Mouse (Mus musculus) heart, embryonic 14.5 days (tissue): ENCODE data around the gene Btn2a2. TPM values are rescaled to one million over a fixed set of nuclear protein-coding genes. Genes with fewer than 3 reads are reported as not detected.

ENCODE experiments used
- ATAC-seq: fragments of 200-750 bp; cut with Nextera tagmentation; 2 replicates; pipeline ENCODE4 v1.8.0; 2017; ENCODE audit warnings: low read depth, moderate TSS enrichment; ENCODE audit not compliant: insufficient number of reproducible peaks, insufficient read depth, low FRiP score
- H3K27ac ChIP-seq, 2 experiments: fragments of 200-500 bp in 1 of 2; fragments of 300-500 bp in 1 of 2; sonication (generic) in 1 of 2; replicated peaks in 1 of 2; 2 replicates each; pipeline ENCODE4 v1.5.1; 2012 to 2014; ENCODE audit warnings: low read depth in 2 of 2, low read length in 2 of 2, control low read depth in 1 of 2, mild to moderate bottlenecking in 1 of 2, mixed read lengths in 1 of 2; ENCODE audit not compliant: control insufficient read depth in 1 of 2, insufficient read depth in 1 of 2
- H3K27me3 ChIP-seq: fragments of 300-500 bp; sonication (generic); 2 replicates; pipeline ENCODE4 v1.6.1; 2014; ENCODE audit warnings: mild to moderate bottlenecking, low read length, control low read depth; ENCODE audit not compliant: control insufficient read depth, insufficient read depth
- H3K36me3 ChIP-seq: fragments of 300-500 bp; sonication (generic); 2 replicates; pipeline ENCODE4 v1.6.1; 2014; ENCODE audit warnings: mild to moderate bottlenecking, control low read depth, low read length, mixed read lengths; ENCODE audit not compliant: control insufficient read depth, insufficient read depth
- H3K4me1 ChIP-seq, 2 experiments: fragments of 200-500 bp in 1 of 2; fragments of 300-500 bp in 1 of 2; sonication (generic) in 1 of 2; 2 replicates each; pipeline ENCODE4 v1.6.1; 2012 to 2014; ENCODE audit warnings: low read length in 2 of 2, control low read depth in 1 of 2, mixed read lengths in 1 of 2; ENCODE audit not compliant: control insufficient read depth in 2 of 2, insufficient read depth in 2 of 2
- H3K4me2 ChIP-seq: fragments of 300-500 bp; sonication (generic); 2 replicates; pipeline ENCODE4 v1.6.1; 2014; ENCODE audit warnings: mild to moderate bottlenecking, low read length
- H3K4me3 ChIP-seq, 2 experiments: fragments of 200-500 bp in 1 of 2; fragments of 300-500 bp in 1 of 2; sonication (generic) in 1 of 2; 2 replicates each; pipeline ENCODE4 v1.5.1; 2012 to 2014; ENCODE audit warnings: low read length in 2 of 2, mild to moderate bottlenecking in 2 of 2, control low read depth in 1 of 2, low read depth in 1 of 2, moderate library complexity in 1 of 2; ENCODE audit not compliant: control insufficient read depth in 1 of 2, insufficient read depth in 1 of 2
- H3K9ac ChIP-seq: fragments of 300-500 bp; sonication (generic); 2 replicates; pipeline ENCODE4 v1.6.1; 2014; ENCODE audit warnings: mild to moderate bottlenecking, low read length
- H3K9me3 ChIP-seq: fragments of 300-500 bp; sonication (generic); 2 replicates; pipeline ENCODE4 v1.6.1; 2016; ENCODE audit warnings: low read length, control low read depth; ENCODE audit not compliant: control insufficient read depth
- WGBS: fragments of 180-500 bp; shearing (Covaris S2); extraction: QIAGEN DNeasy Blood & Tissue Kit; methylation state at CpG from one replicate; pipeline ENCODE4 v1.1.7; 2014; 5-methylcytosine and 5-hydroxymethylcytosine counted together
- polyA plus RNA-seq: library from polyadenylated mRNA; unstranded; fragments of >200 nt; fragmentation: Nextera tagmentation; extraction: Ambion mirVana; gene quantifications from 2 replicates; pipeline ENCODE4 v1.2.1, GENCODE M21; 2014

The Btn2a2 gene
- polyA plus RNA-seq, 1 experiment from 2014 or later: 0.43 TPM

GRCm38 (mm10) chr13:23500424-23501200 is 12.0 kb upstream of the Btn2a2 start:
- H3K4me2 ChIP-seq: peak overlapping the region; percentile 42
- H3K36me3 ChIP-seq: no peaks in the 10 kb centered on the region
- no peaks in the 10 kb centered on the region for H3K9me3 ChIP-seq
- H3K9ac ChIP-seq: no peak overlapping the region
- H3K27me3 ChIP-seq: no peaks in the 10 kb centered on the region
- H3K4me1 ChIP-seq: peaks cover 6 to 25% of the 10 kb centered on the region in 2 experiments; a peak in 3 of 4 replicates
- no peak overlapping the region for H3K4me3 ChIP-seq
- H3K27ac ChIP-seq: no peak overlapping the region
- ATAC-seq: no peak; the same call in 1 of the 2 replicates
- 4% methylated on average over 17 of the region's 17 CpGs for WGBS

- ATAC-seq: no peak
- no peaks in the 10 kb centered on the region for H3K36me3 ChIP-seq
- 16% methylated on average over 7 of the region's 7 CpGs for WGBS
- H3K9me3 ChIP-seq: no peaks in the 10 kb centered on the region
- H3K27ac ChIP-seq: no peak overlapping the region
- peaks cover 2 to 19% of the 10 kb centered on the region in 2 experiments; a peak in 2 of 4 replicates for H3K4me1 ChIP-seq
- H3K4me3 ChIP-seq: no peak overlapping the region
- H3K4me2 ChIP-seq: no peak overlapping the region
- no peaks in the 10 kb centered on the region for H3K27me3 ChIP-seq
- no peak overlapping the region for H3K9ac ChIP-seq
These were observed 11.3 kb upstream of the Btn2a2 start for GRCm38 (mm10) chr13:23499943-23500342.

GRCm38 (mm10) chr13:23498653-23499052 is 10.0 kb upstream of the Btn2a2 start:
- H3K27me3 ChIP-seq: no peaks in the 10 kb centered on the region
- H3K27ac ChIP-seq: peak overlapping the region in 1 of 2 experiments; percentile 39; a peak in 1 of 4 replicates
- H3K36me3 ChIP-seq: no peaks in the 10 kb centered on the region
- peaks cover 2 to 12% of the 10 kb centered on the region in 2 experiments; a peak in 2 of 4 replicates for H3K4me1 ChIP-seq
- peak overlapping the region; percentile 61 for H3K9ac ChIP-seq
- peak overlapping the region; percentile 40 to 42; a peak in 3 of 4 replicates for H3K4me3 ChIP-seq
- ATAC-seq: no peak
- peak overlapping the region; percentile 71 for H3K4me2 ChIP-seq
- H3K9me3 ChIP-seq: no peaks in the 10 kb centered on the region
- WGBS: 7% methylated on average over 10 of the region's 10 CpGs

- ATAC-seq: no peak
- Histone ChIP-seq H3K36me3 (no peaks in the 10 kb centered on the region), H3K9me3 (no peaks in the 10 kb centered on the region), H3K4me3 (peak overlapping the region; percentile 40 to 42), H3K9ac (peak overlapping the region; percentile 61), H3K4me2 (peak overlapping the region; percentile 71), H3K4me1 (peaks cover 2 to 12% of the 10 kb centered on the region in 2 experiments; a peak in 2 of 4 replicates), H3K27me3 (no peaks in the 10 kb centered on the region), H3K27ac (no peak overlapping the region)
- 6% methylated on average over 19 of the region's 19 CpGs for WGBS
These were observed 9.1 kb upstream of the Btn2a2 start for GRCm38 (mm10) chr13:23497656-23498321.

GRCm38 (mm10) chr13:23495526-23495925 is 6.9 kb upstream of the Btn2a2 start:
- no peak overlapping the region for H3K27ac ChIP-seq
- no peak overlapping the region for H3K4me3 ChIP-seq
- no peak overlapping the region for H3K9ac ChIP-seq
- H3K4me2 ChIP-seq: no peak overlapping the region
- H3K4me1 ChIP-seq: peaks cover 4 to 15% of the 10 kb centered on the region in 2 experiments
- no peaks in the 10 kb centered on the region for H3K27me3 ChIP-seq
- 73% methylated on average over 6 of the region's 6 CpGs for WGBS
- H3K9me3 ChIP-seq: no peaks in the 10 kb centered on the region
- H3K36me3 ChIP-seq: no peaks in the 10 kb centered on the region
- ATAC-seq: no peak

- peaks cover 6% of the 10 kb centered on the region; the same call in 1 of the 2 replicates for H3K27me3 ChIP-seq
- H3K9ac ChIP-seq: peak overlapping the region; percentile 65
- no peak for ATAC-seq
- 7% methylated on average over 14 of the region's 14 CpGs for WGBS
- peak overlapping the region; percentile 37 to 60 for H3K4me3 ChIP-seq
- peaks cover 4 to 10% of the 10 kb centered on the region in 2 experiments; a peak in 3 of 4 replicates for H3K4me1 ChIP-seq
- H3K36me3 ChIP-seq: no peaks in the 10 kb centered on the region
- peak overlapping the region; percentile 61 for H3K4me2 ChIP-seq
- no peaks in the 10 kb centered on the region for H3K9me3 ChIP-seq
- H3K27ac ChIP-seq: no peak overlapping the region
These were observed 3.3 kb upstream of the Btn2a2 start for GRCm38 (mm10) chr13:23491990-23492389.

- 10% methylated on average over 1 of the region's 1 CpGs for WGBS
- ATAC-seq: no peak
- Histone ChIP-seq H3K4me1 (peaks cover 4 to 10% of the 10 kb centered on the region in 2 experiments; a peak in 3 of 4 replicates), H3K4me2 (no peak overlapping the region), H3K4me3 (no peak overlapping the region), H3K9ac (no peak overlapping the region), H3K36me3 (no peaks in the 10 kb centered on the region), H3K27me3 (peaks cover 6% of the 10 kb centered on the region; the same call in 1 of the 2 replicates), H3K27ac (no peak overlapping the region), H3K9me3 (no peaks in the 10 kb centered on the region)
These were observed 2.6 kb upstream of the Btn2a2 start for GRCm38 (mm10) chr13:23491263-23491662.
